Mouse (Mus musculus): ENCODE measurements around the gene Psmg3.

GRCm38 (mm10) chr5:139819538-139820181 is 7.0 kb downstream of the Psmg3 start, which contains the start of gene Tmem184a:
- no peak for TF ChIP-seq POLR2A (IDR thresholded peaks at IDR 0.05; ENCODE audit: borderline replicate concordance, extremely low read depth, low read depth, low read length)
- TF ChIP-seq CTCF (IDR thresholded peaks at IDR 0.05; ENCODE audit: insufficient read depth, low read length): no peak

Measured in lung, adult 2 months (tissue).